Mouse (Mus musculus): Measurements from ENCODE around the gene Psme2b.
"Not testable (repeated sequence)": the region's sequence is repeated elsewhere in the genome, so short reads cannot be mapped to it uniquely, and the experiment has no call there.

The Psme2b gene

DNA sequence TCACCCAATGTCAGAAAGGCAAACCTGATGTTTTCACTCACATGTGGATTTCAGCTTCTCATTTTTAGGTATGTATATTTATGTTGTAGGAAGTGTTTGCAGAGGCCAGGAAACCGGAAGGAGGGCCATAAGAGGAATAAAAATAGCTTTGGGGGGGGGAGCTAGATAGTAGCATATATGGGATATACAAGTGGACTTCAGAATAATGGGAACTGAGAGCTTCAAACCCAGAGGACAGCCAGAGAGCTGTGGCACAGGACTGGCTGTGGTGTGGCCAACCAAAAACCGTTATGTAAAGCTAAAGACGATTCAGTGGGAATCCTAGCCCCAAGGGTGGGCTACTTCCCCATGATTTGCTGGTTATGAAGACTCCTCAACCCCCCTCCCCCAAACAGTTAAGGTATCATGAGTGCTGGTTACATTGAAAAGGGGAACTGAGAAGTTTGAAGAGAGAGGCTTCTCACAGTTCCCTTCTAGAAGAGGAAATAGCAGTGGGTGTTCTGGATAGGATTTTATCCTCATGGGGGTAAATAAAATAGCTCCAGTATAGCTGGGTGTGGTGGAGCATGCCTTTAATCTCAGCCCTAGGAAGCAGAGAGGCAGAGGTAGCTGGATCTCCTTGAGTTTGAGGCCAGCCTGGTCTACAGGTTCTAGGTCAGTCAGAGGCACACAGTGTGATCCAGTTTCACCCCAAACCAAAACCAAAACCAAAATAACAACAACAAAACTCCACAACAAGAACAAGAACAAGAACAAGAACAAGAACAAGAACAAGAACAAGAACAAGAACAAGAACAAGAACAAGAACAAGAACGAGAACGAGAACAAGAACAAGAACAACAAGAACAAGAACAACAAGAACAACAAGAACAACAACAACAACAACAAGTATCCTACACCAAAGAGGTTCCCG lies 45.1 kb downstream of the Psme2b start:
- not testable (repeated sequence) for DNase-seq (ENCODE audit: low spot score in 2 of 2)

DNA sequence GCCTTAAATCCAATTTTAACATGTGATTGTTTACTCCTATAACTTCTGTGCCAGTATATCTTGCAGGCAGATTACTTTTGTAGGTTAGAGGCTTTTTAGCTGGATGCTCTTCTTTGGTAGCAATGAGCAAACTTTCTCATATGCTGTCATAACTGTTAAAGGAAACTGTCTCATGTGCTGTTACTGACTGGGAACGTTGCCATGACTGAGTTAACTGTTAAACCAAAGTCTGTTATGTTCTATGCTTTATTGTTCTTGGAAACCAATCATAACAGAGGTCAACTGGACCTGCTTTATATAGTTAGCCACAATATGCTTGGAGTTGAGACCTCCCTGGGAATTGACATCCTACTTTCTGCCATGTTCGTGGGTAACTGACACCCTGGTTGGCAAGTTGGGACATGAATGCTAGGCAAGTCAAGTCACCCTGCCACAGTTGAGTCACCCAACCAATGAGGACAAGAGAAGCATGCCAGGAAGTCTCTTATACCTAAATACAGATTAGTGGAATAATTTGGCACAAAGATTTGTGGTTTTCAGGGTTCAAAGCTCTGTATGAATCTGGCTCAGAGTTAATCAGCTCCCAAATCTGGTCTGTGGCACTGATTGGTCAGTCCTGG lies 47.1 kb downstream of the Psme2b start:
- no peak for DNase-seq (ENCODE audit: low spot score in 2 of 2)

Measured in right cerebral cortex, postnatal 36 days (tissue).